Mouse (Mus musculus) midbrain, embryonic 13.5 days (tissue): ENCODE measurements around the gene Gm49396. TPM values are rescaled to one million over a fixed set of nuclear protein-coding genes. Genes with fewer than 3 reads are reported as not detected.

ENCODE experiments used
- ATAC-seq: fragments of 200-750 bp; cut with Nextera tagmentation; 2 replicates; pipeline ENCODE4 v1.8.0; 2017; ENCODE audit warnings: mild to moderate bottlenecking, moderate TSS enrichment, moderate library complexity
- H3K27ac ChIP-seq: fragments of 300-500 bp; sonication (generic); 2 replicates; pipeline ENCODE4 v1.5.1; 2015; ENCODE audit warnings: inconsistent platforms, mild to moderate bottlenecking, moderate library complexity
- H3K27me3 ChIP-seq: fragments of 300-500 bp; sonication (generic); 2 replicates; pipeline ENCODE4 v1.6.1; 2015; ENCODE audit warnings: mild to moderate bottlenecking, inconsistent platforms
- H3K36me3 ChIP-seq: fragments of 300-500 bp; sonication (generic); 2 replicates; pipeline ENCODE4 v1.6.1; 2015; ENCODE audit warnings: mild to moderate bottlenecking, inconsistent platforms
- H3K4me1 ChIP-seq: fragments of 300-500 bp; sonication (generic); replicated peaks from 2 replicates; pipeline ENCODE4 v1.6.1; 2015; ENCODE audit warnings: inconsistent platforms
- H3K4me2 ChIP-seq: fragments of 300-500 bp; sonication (generic); replicated peaks from 2 replicates; pipeline ENCODE4 v1.6.1; 2015; ENCODE audit warnings: moderate library complexity, mild to moderate bottlenecking, inconsistent platforms
- H3K4me3 ChIP-seq: fragments of 300-500 bp; sonication (generic); replicated peaks from 2 replicates; pipeline ENCODE4 v1.5.1; 2015; ENCODE audit warnings: mild to moderate bottlenecking, inconsistent platforms
- H3K9ac ChIP-seq: fragments of 300-500 bp; sonication (generic); replicated peaks from 2 replicates; pipeline ENCODE4 v1.6.1; 2015; ENCODE audit warnings: mild to moderate bottlenecking, inconsistent platforms
- H3K9me3 ChIP-seq: fragments of 300-500 bp; sonication (generic); 2 replicates; pipeline ENCODE4 v1.6.1; 2016; ENCODE audit warnings: mild to moderate bottlenecking, inconsistent platforms
- WGBS: fragments of 180-500 bp; shearing (Covaris S2); methylation state at CpG from one replicate; pipeline ENCODE4 v1.1.7; 2015; 5-methylcytosine and 5-hydroxymethylcytosine counted together
- polyA plus RNA-seq: library from polyadenylated mRNA; unstranded; fragments of >200 nt; fragmentation: Nextera tagmentation; extraction: Ambion mirVana; gene quantifications from 2 replicates; pipeline ENCODE4 v1.2.1, GENCODE M21; 2015

Gm49396 gene
- polyA plus RNA-seq, 1 experiment from 2014 or later: 22.6 TPM

DNA sequence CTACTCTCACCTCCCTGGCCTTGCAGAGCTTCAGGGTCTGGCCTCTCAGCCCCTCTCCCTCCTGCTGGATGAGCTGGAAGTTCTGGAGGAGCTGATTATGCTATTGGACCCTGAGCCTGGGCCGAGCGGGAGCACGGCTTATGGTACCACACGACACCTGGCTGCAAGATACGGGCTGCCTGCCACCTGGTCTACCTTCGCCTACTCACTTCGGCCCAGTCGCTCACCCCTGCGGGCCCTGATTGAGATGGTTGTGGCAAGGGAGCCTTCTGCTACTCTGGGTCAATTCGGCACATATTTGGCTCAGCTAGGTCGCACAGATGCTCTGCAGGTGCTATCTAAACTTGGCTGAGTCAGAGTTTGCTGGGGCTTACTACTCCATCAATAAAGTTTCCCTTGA, 4.4 kb downstream of the Gm49396 start:
- 93% methylated on average over 11 of the region's 11 CpGs for WGBS
- peaks cover 71% of the 10 kb centered on the region for H3K36me3 ChIP-seq

DNA sequence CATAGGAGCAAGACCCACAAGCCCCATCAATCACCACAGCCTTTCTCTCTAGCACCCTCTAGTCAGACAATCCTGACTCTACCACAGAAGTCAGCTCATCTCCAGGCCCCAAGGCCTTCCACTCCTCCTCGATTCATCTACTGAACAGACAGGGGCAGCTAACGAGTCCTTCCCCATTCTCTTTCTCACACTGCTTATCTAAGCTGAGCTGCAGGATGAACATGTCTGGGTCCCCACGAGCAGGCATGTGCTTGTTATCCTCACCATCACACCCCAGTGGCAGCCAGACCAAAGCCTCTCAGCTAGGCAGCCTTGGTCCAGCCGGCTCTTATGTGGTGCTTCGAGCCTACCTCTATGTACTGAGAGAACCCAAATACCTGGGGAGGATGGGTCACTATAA, 9.2 kb downstream of the Gm49396 start:
- no peak overlapping the region for H3K9ac ChIP-seq
- H3K4me2 ChIP-seq: no peak overlapping the region
- H3K4me3 ChIP-seq: no peak overlapping the region
- no peaks in the 10 kb centered on the region for H3K4me1 ChIP-seq
- H3K36me3 ChIP-seq: peaks cover 96% of the 10 kb centered on the region
- H3K27ac ChIP-seq: no peak overlapping the region
- 90% methylated on average over 5 of the region's 5 CpGs for WGBS
- no peaks in the 10 kb centered on the region for H3K9me3 ChIP-seq
- no peak for ATAC-seq
- H3K27me3 ChIP-seq: no peaks in the 10 kb centered on the region

More for the DNA sequence above, 4.4 kb downstream of the Gm49396 start:
- H3K27me3 ChIP-seq: no peaks in the 10 kb centered on the region
- no peaks in the 10 kb centered on the region for H3K9me3 ChIP-seq
- ATAC-seq: no peak
- peaks cover 10% of the 10 kb centered on the region for H3K4me1 ChIP-seq
- H3K27ac ChIP-seq: no peak overlapping the region
- no peak overlapping the region for H3K4me2 ChIP-seq
- H3K4me3 ChIP-seq: no peak overlapping the region
- no peak overlapping the region for H3K9ac ChIP-seq

DNA sequence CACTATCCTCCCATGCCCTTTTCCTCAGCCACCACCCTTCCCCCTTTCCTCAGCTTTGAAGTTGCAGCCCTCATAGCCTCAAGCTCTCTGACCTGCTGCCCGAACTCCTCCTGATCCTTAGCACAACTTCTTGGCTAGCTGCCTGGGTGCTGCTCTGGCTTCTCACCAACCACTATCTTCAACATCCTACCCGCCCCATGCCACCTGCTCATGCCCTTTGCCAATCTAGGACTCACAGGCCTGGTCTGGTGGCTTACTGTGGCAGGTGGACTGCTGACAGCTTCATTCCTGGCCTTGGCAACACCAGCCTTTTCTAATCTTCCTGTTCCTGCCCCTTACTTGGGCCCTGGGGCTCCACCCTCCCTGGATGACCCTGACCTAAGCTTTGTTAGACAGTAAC, 9.8 kb downstream of the Gm49396 start:
- Histone ChIP-seq H3K9ac (no peak overlapping the region), H3K4me1 (no peaks in the 10 kb centered on the region), H3K4me3 (no peak overlapping the region), H3K36me3 (peaks cover 97% of the 10 kb centered on the region), H3K27me3 (no peaks in the 10 kb centered on the region), H3K9me3 (no peaks in the 10 kb centered on the region), H3K4me2 (no peak overlapping the region), H3K27ac (no peak overlapping the region)
- 93% methylated on average over 2 of the region's 2 CpGs for WGBS
- ATAC-seq: no peak

DNA sequence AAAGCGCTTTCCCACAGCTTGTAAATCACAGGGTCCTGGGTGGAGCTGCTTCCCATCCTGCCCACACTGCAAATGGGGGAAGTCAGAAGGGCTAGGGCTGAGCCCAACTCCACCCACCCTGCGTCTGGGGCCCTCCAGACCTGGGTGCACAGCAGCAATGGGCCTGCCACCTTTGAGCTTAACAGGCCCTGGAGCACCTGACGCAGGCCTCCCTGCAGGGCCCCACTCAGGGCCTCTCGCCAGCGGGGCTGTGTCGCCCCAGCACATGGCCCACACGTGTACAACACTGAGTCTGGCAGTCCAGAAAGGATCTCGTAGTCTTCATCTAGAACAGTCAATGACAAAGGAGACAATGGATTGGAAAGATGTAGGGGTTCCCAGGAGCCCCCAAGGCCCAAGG, 16.8 kb downstream of the Gm49396 start:
- 0 out of 2 replicates have a peak, but pooled peaks have one; percentile 34 for ATAC-seq
- no peak overlapping the region for H3K4me2 ChIP-seq
- 92% methylated on average over 8 of the region's 8 CpGs for WGBS

DNA sequence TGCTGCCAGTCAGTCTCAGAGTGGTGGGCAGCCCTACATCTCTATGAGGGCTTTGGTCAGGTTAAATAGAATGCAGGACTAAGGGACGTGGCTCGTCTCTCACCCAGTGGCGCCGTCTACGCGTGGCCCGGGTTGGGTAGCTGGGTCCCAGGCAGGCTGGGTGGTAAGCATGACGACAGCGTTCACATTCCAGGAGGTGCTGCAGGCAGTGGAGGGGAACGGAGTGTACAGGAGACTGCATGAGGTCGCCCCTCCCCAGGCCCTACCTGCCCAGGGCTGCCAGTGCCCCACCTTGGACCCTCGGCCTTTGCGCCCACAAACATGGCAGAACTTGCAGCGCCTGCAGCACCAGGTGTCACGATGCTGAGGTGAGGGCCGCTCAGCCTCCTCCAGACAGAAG, 18.4 kb downstream of the Gm49396 start:
- no peak overlapping the region for H3K27ac ChIP-seq

More for the DNA sequence above, 16.8 kb downstream of the Gm49396 start:
- no peak overlapping the region for H3K27ac ChIP-seq
- H3K9ac ChIP-seq: no peak overlapping the region
- peaks cover 100% of the 10 kb centered on the region for H3K36me3 ChIP-seq
- no peaks in the 10 kb centered on the region for H3K27me3 ChIP-seq
- no peak overlapping the region for H3K4me3 ChIP-seq
- H3K9me3 ChIP-seq: no peaks in the 10 kb centered on the region
- no peaks in the 10 kb centered on the region for H3K4me1 ChIP-seq

DNA sequence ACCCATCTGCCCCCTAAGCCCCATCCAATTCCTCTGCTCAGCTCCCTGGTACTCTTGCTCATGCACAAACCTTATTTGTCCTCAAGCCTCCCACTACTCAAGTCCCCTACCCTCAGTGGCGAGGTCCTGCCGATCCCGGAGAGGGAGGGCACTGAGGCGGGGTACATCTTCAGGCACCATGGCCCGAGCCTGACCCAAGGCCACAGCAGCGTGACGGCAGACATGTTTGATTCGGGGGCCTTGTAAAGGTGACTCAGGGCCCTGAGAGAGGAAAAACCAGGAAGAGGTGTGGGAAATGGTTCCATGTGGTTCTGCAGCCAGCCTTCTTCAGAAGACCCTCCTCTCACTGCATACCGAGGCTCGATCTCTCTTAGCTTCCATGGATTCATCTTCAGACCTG, 21.2 kb downstream of the Gm49396 start:
- peaks cover 16% of the 10 kb centered on the region for H3K4me1 ChIP-seq
- no peaks in the 10 kb centered on the region for H3K27me3 ChIP-seq
- H3K4me3 ChIP-seq: no peak overlapping the region
- H3K9ac ChIP-seq: no peak overlapping the region
- H3K27ac ChIP-seq: no peak overlapping the region
- H3K4me2 ChIP-seq: no peak overlapping the region
- no peak for ATAC-seq
- H3K36me3 ChIP-seq: peaks cover 75% of the 10 kb centered on the region
- no peaks in the 10 kb centered on the region for H3K9me3 ChIP-seq
- 98% methylated on average over 10 of the region's 10 CpGs for WGBS

More for the DNA sequence above, 18.4 kb downstream of the Gm49396 start:
- 94% methylated on average over 16 of the region's 16 CpGs for WGBS
- no peak overlapping the region for H3K9ac ChIP-seq
- no peak overlapping the region for H3K4me3 ChIP-seq
- peaks cover 3% of the 10 kb centered on the region for H3K4me1 ChIP-seq
- no peak overlapping the region for H3K4me2 ChIP-seq
- ATAC-seq: no peak
- no peaks in the 10 kb centered on the region for H3K27me3 ChIP-seq
- H3K9me3 ChIP-seq: no peaks in the 10 kb centered on the region
- peaks cover 100% of the 10 kb centered on the region for H3K36me3 ChIP-seq

DNA sequence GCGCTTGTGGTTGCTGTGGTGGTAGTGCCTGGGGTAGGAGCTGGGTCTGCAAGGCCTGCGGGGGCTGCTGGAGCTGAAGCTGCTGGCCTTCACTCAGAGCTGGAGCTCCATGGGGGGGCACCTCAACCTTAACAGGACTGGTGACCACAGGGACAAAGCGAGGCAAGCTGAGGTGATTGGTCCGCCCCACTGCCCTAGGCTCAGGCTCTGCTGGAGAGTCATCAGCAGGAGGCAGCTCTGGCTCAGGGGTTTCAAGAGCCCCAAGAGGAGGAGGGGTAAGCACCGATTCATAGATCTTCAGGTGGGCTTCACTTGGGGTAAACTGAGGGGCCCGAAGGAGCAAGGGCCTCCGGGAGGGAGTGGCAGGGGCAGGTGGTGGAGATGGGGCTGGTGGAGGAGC, 22.0 kb downstream of the Gm49396 start:
- 88% methylated on average over 7 of the region's 7 CpGs for WGBS
- Histone ChIP-seq H3K36me3 (peaks cover 67% of the 10 kb centered on the region), H3K4me2 (no peak overlapping the region), H3K27ac (no peak overlapping the region), H3K9ac (no peak overlapping the region), H3K4me1 (peaks cover 22% of the 10 kb centered on the region), H3K4me3 (no peak overlapping the region), H3K27me3 (no peaks in the 10 kb centered on the region), H3K9me3 (no peaks in the 10 kb centered on the region)
- ATAC-seq: no peak

DNA sequence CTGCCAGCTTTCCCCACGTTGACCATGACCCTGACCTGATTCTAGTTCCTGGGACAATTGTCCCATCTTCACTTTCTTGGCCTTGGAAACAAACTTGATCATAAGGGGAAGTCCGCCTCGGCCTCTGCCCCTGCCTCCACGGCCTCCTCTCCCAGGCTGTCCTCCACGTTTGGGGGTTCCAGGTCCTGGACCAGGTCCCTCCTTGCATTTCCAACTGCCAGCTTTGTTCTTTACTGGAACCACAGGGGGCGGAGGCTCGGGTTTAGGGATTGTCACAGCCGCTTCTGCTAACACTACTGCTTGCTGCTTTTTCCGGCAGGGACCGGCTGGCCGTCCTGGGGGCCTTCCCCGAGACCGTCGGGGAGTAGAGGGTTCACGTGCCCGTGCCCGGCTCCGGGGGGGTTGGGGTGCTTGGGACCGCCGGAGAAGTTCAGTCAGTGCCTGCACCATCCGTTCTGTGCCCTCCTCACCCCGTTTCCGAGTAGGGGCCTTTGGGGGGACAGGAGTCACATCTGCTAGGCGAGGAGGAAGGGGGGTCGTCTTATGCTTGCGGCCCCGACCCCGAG, 23.4 kb downstream of the Gm49396 start:
- peaks cover 53% of the 10 kb centered on the region for H3K36me3 ChIP-seq
- H3K27ac ChIP-seq: no peak overlapping the region
- H3K4me1 ChIP-seq: peaks cover 23% of the 10 kb centered on the region
- peak overlapping the region; percentile 80 for H3K4me2 ChIP-seq
- no peaks in the 10 kb centered on the region for H3K9me3 ChIP-seq
- WGBS: 88% methylated on average over 28 of the region's 28 CpGs
- H3K27me3 ChIP-seq: no peaks in the 10 kb centered on the region
- peak overlapping the region; percentile 99 for H3K4me3 ChIP-seq
- ATAC-seq: no peak
- peak overlapping the region; percentile 99 for H3K9ac ChIP-seq

DNA sequence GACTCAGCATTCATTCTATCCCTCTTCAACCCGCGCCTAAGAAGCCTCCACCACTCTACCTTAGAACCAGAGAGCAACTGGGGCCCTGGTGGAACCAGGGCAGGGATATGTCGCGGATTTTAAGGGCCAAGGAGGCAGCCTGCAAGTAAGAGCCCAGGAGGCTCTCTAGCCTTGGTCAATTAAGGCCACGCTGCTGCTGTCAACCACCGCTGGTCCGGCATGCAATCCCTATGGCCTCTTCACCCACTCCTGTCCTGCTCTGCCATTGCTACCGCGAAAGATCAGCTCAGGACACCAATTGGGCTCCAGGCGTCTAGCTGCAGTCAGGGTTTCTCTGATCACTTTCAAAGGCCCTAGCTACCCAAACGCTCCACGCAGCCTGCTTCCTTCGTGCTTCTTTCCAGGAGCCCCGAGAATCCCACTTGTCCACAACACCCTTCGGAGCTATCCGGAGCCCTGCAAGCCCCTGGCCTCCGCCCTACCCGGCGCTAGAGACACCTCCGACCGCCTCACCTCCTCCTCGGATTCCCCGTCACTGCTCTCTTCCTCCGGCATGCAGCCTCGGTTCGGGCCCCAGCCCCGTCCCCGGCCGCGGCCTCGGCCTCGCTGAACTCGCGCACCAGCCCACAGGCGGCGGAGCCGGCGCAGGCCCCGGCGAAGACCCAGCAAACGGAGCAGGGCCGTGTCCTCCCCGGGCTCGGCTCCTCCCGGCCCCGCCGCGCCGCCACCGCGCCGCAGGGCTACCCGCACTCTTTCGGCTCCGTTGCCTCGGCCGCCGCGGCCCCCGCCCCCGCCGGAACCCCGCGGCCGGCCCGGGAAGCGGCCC, 24.9 kb downstream of the Gm49396 start:
- WGBS: under 1% methylated on average over 51 of the region's 67 CpGs
- H3K9ac ChIP-seq: peak overlapping the region; percentile 99
- no peaks in the 10 kb centered on the region for H3K27me3 ChIP-seq
- peak overlapping the region; percentile 95 for H3K27ac ChIP-seq
- peak overlapping the region; percentile 99 for H3K4me3 ChIP-seq
- H3K4me1 ChIP-seq: peaks cover 26% of the 10 kb centered on the region
- H3K9me3 ChIP-seq: no peaks in the 10 kb centered on the region
- peaks cover 38% of the 10 kb centered on the region for H3K36me3 ChIP-seq
- peak; percentile 55 for ATAC-seq
- H3K4me2 ChIP-seq: peak overlapping the region; percentile 80

DNA sequence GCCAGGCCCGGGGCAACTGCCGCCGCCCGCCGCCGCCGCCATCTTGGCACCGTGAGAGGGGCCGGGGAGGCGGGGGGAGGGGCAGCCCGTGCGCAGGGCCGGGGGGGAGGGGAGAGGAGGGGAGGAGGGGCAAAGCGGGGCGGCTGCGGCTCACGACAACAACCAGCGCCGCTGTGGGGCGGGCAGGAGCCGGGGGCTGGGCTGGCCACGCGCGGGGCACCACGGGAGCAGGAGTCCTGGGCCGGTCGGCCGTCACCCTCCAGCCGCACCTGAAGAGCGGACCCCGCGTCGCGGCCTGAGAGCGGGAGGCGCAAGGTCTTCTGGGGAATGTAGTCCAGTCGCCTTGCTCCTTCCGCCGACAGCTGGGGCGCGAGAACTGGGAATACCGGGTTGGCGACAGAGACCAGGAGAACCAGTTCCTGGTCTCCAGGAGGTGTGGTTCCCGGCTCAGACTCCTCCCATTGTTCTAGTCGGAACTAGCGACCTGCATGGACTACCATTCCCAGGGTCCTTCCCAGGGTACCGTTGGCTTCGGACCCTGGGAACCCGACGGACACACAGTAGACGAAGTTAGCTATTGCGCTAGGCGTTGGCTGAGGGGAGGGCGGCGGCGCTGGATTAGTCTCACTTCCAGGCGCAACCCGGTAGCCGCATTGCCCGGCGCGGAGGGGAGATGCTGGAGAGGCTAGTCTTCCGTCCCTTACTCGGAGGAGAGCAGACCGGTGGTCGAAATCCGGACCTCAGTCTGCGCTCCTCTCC, 25.7 kb downstream of the Gm49396 start, which contains the start of gene Kmt2b:
Gene Kmt2b, minus strand, starts transcription at position 51 of the 759 bp plus-strand sequence.
- peak; percentile 97 for ATAC-seq
- Histone ChIP-seq H3K4me3 (peak within 1 kb of the TSS; percentile 99), H3K27ac (peak within 1 kb of the TSS; percentile 95), H3K4me2 (peak within 1 kb of the TSS; percentile 80), H3K9me3 (no peaks in the 10 kb centered on the region), H3K9ac (peak within 1 kb of the TSS; percentile 99), H3K27me3 (no peaks in the 10 kb centered on the region), H3K36me3 (peaks cover 30% of the 10 kb centered on the region), H3K4me1 (peaks cover 32% of the 10 kb centered on the region)
- under 1% methylated on average over 62 of the region's 68 CpGs for WGBS

DNA sequence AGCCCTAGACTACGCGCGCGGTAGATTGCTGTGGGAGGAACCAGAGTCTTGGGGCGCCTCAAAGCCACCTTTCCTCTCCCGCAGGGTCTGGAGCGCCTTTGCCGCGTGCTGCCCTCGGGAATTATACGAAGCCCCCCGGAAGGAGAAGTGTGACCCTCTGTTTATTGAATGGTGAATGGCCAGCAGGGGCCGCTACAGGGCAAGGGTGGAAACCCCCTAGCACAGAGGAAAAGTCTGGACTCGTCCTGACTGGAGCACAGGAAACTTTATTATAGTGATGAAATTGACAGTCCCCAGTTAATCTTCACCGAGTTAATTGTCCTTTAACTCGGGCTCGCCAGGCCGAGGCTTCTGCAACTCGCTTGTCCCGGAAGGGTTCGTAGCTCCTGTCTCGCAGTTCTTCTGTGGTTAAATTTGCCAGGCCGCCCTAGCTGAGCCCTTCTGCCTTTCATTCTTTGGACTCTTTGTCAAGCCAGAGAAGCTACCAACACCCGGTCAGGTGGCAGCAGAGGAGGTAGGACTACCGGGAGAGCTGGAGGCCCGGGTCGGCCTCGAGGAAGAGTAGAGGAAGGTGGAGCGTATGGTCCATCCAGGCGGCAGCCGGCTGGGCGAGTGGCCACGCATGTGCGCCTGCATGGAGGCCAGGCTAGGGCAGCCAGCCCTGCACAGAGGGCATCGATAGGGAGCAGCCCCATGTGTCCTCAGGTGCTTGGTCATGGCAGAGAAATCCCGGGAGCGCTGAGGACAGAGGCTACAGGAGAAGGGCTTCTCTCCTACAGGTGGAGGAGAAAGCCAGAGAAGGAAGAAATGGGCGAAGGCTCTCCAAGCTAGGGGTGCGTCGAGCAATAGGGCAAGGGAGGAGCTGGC, 26.5 kb downstream of the Gm49396 start:
- H3K4me2 ChIP-seq: peak overlapping the region; percentile 80
- peaks cover 35% of the 10 kb centered on the region for H3K4me1 ChIP-seq
- peak overlapping the region; percentile 99 for H3K4me3 ChIP-seq
- WGBS: 30% methylated on average over 40 of the region's 40 CpGs
- H3K27ac ChIP-seq: peak overlapping the region; percentile 95
- H3K27me3 ChIP-seq: no peaks in the 10 kb centered on the region
- peak overlapping the region; percentile 99 for H3K9ac ChIP-seq
- ATAC-seq: peak; percentile 71
- peaks cover 22% of the 10 kb centered on the region for H3K36me3 ChIP-seq
- no peaks in the 10 kb centered on the region for H3K9me3 ChIP-seq
